Mouse (Mus musculus) limb, embryonic 14.5 days (tissue): ENCODE results near the gene Rgma. TPM values are rescaled to one million over a fixed set of nuclear protein-coding genes. Genes with fewer than 3 reads are reported as not detected.

Experiments used
- ATAC-seq: fragments of 200-750 bp; cut with Nextera tagmentation; 2 replicates; pipeline ENCODE4 v1.8.0; 2017; ENCODE audit warnings: low read depth, moderate number of reproducible peaks, moderate TSS enrichment; ENCODE audit not compliant: low FRiP score
- DNase-seq: peaks from one replicate; pipeline ENCODE4 v3.0.0-alpha.2; 2015; ENCODE audit warnings: low spot score
- H3K27ac ChIP-seq: fragments of 300-500 bp; sonication (generic); replicated peaks from 2 replicates; pipeline ENCODE4 v1.5.1; 2014; ENCODE audit warnings: low read depth, mild to moderate bottlenecking, low read length, moderate library complexity, mixed read lengths
- H3K27me3 ChIP-seq: fragments of 300-500 bp; sonication (generic); 2 replicates; pipeline ENCODE4 v1.6.1; 2014; ENCODE audit warnings: low read length, mixed read lengths; ENCODE audit not compliant: control insufficient read depth, insufficient read depth
- H3K36me3 ChIP-seq: fragments of 300-500 bp; sonication (generic); 2 replicates; pipeline ENCODE4 v1.6.1; 2014; ENCODE audit warnings: mild to moderate bottlenecking, low read length, moderate library complexity, mixed read lengths; ENCODE audit not compliant: control insufficient read depth, insufficient read depth
- H3K4me1 ChIP-seq: fragments of 300-500 bp; sonication (generic); 2 replicates; pipeline ENCODE4 v1.6.1; 2014; ENCODE audit warnings: antibody characterized with exemption, low read length, mixed read lengths; ENCODE audit not compliant: control insufficient read depth, insufficient read depth
- H3K4me2 ChIP-seq: fragments of 300-500 bp; sonication (generic); replicated peaks from 2 replicates; pipeline ENCODE4 v1.6.1; 2014; ENCODE audit warnings: low read depth, mild to moderate bottlenecking, low read length, moderate library complexity; ENCODE audit not compliant: severe bottlenecking
- H3K4me3 ChIP-seq: fragments of 300-500 bp; sonication (generic); replicated peaks from 2 replicates; pipeline ENCODE4 v1.5.1; 2014; ENCODE audit warnings: low read length
- H3K9ac ChIP-seq: fragments of 300-500 bp; sonication (generic); 2 replicates; pipeline ENCODE4 v1.6.1; 2014; ENCODE audit warnings: mild to moderate bottlenecking, low read depth, low read length, moderate library complexity; ENCODE audit not compliant: severe bottlenecking
- H3K9me3 ChIP-seq: fragments of 300-500 bp; sonication (generic); 2 replicates; pipeline ENCODE4 v1.6.1; 2016; ENCODE audit warnings: low read length; ENCODE audit not compliant: control insufficient read depth
- POLR2A ChIP-seq: fragments of 200-500 bp; IDR thresholded peaks from 2 replicates; pipeline ENCODE4 v1.8.0; 2012; ENCODE audit warnings: inconsistent platforms, mild to moderate bottlenecking, moderate library complexity, borderline replicate concordance; ENCODE audit not compliant: insufficient read depth, insufficient read length; ENCODE audit errors: extremely low read depth
- WGBS: fragments of 180-500 bp; shearing (Covaris S2); extraction: QIAGEN DNeasy Blood & Tissue Kit; methylation state at CpG from one replicate; pipeline ENCODE4 v1.1.7; 2014; 5-methylcytosine and 5-hydroxymethylcytosine counted together
- polyA plus RNA-seq, 2 experiments: library from polyadenylated mRNA; depleted of rRNA in 1 of 2; stranded (reverse) in 1 of 2; unstranded in 1 of 2; fragments of >200 nt; fragmentation: Nextera tagmentation in 1 of 2; extraction: Ambion mirVana in 1 of 2; gene quantifications; 2 replicates each; pipeline versions ENCODE4 v1.2.1 to v1.2.3; 2012 to 2014

Gene Rgma
- polyA plus RNA-seq, 2 experiments = 23.5 to 49.1 TPM

DNA sequence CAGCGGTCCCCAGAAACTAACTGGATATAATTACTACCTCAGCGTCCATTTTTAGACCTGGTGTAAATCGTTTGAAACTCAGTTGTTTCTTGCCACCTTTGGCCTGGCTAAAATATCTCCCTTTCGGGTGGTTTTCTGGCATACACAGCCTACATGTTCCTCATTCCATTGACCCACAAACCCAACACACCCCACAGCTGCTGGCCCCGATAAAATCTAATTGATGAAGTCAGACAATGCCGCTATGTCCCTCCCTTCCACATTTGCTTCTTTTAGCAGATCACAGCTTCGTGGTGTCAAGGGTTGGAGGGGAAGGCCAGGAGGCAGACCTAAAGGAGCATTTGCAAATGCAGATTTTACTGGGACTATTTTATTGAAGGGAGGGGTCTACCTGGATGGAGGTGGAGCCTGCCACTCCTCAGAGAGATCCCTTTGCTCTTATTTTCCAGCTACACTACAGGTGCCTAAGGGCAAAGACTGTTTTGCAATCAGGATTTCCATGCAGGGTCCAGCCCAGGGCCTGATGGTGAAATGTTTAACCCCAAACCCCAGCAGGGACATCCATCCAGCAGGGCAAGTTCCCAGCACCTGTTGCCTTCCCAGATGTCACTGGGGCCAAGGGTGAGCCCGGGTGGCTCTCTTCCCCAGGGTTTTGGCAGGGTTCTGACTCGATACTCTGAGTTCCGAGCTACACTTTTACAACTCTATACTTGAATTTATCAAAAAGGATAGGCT lies 3.6 kb upstream of the Rgma start:
- H3K4me3 ChIP-seq = peak overlapping the region; percentile 30
- TF ChIP-seq POLR2A = no peak
- peak overlapping the region; percentile 59 for H3K4me2 ChIP-seq
- H3K36me3 ChIP-seq = no peaks in the 10 kb centered on the region
- DNase-seq (no peak), ATAC-seq (no peak)
- no peak overlapping the region; the same call in 1 of the 2 replicates for H3K9ac ChIP-seq
- peaks cover 27% of the 10 kb centered on the region for H3K27me3 ChIP-seq
- H3K27ac ChIP-seq = no peak overlapping the region
- H3K9me3 ChIP-seq = no peaks in the 10 kb centered on the region
- peaks cover 25% of the 10 kb centered on the region for H3K4me1 ChIP-seq
- WGBS = 33% methylated on average over 10 of the region's 10 CpGs

DNA sequence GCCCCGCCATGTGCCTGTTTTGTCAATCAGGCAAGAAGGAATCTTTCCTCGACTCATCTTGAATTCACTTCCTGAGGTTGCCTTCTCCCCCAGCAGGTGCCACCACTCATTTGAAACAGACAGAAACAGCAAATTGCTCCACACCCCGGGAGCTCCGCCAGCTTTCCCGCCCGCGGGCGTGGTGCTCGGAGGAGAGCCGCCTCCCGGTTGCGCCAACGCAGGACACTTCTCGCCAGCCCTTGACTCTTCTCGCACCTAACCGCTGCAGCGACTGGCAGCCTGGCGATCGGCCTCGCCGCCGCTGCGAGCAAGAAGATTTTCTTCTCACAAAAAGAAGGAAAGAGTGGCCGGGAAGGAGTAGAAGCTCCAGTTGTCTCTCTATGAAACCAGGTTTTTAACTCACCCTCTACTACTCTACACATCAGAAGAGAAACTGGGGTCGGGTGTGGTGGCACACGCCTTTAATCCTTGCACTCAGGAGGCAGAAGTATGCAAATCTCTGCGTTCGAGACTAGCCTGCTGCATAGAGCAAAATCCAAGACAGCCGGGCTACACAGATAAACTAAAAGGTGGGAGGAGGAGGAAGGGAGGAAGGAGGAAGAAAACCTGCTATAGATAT lies 2.8 kb upstream of the Rgma start:
- ATAC-seq (no peak), DNase-seq (peak; percentile 38)
- Histone ChIP-seq H3K9me3 (no peaks in the 10 kb centered on the region), H3K27ac (no peak overlapping the region), H3K4me3 (peak overlapping the region; percentile 30), H3K4me1 (peaks cover 27% of the 10 kb centered on the region), H3K4me2 (peak overlapping the region; percentile 59), H3K27me3 (peaks cover 27% of the 10 kb centered on the region), H3K9ac (peak overlapping the region; percentile 39; the same call in 1 of the 2 replicates), H3K36me3 (no peaks in the 10 kb centered on the region)
- no peak for TF ChIP-seq POLR2A
- WGBS = 2% methylated on average over 29 of the region's 29 CpGs

DNA sequence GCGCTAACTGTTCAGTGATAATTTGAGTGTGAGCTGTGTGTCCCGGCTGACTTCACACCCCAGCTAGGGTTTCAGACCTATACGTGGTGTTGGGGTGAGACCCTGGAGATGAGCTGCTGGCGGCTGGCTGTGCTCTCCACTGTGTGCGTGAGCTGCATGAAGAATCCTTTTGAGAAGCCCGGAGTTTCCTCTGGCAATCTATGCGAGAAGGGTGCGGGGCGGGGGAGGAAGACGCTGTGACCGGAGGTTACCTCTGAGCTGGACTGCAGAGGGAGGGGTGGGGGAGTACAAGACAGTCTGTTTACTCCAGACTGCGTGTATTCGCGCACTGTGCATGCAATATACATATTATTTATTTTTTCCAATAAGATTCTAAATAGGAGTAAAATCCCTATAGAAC lies 582 bp upstream of the Rgma start:
- no peak for TF ChIP-seq POLR2A
- WGBS = under 1% methylated on average over 13 of the region's 14 CpGs
- peak; percentile 47; the same call in 1 of the 2 replicates for ATAC-seq
- H3K4me2 ChIP-seq = peak overlapping the region; percentile 94
- H3K4me3 ChIP-seq = peak overlapping the region; percentile 69
- no peaks in the 10 kb centered on the region for H3K36me3 ChIP-seq
- peaks cover 33% of the 10 kb centered on the region for H3K27me3 ChIP-seq
- H3K9ac ChIP-seq = no peak overlapping the region
- peak; percentile 32 for DNase-seq
- H3K9me3 ChIP-seq = no peaks in the 10 kb centered on the region
- H3K27ac ChIP-seq = no peak overlapping the region
- peaks cover 30% of the 10 kb centered on the region for H3K4me1 ChIP-seq

DNA sequence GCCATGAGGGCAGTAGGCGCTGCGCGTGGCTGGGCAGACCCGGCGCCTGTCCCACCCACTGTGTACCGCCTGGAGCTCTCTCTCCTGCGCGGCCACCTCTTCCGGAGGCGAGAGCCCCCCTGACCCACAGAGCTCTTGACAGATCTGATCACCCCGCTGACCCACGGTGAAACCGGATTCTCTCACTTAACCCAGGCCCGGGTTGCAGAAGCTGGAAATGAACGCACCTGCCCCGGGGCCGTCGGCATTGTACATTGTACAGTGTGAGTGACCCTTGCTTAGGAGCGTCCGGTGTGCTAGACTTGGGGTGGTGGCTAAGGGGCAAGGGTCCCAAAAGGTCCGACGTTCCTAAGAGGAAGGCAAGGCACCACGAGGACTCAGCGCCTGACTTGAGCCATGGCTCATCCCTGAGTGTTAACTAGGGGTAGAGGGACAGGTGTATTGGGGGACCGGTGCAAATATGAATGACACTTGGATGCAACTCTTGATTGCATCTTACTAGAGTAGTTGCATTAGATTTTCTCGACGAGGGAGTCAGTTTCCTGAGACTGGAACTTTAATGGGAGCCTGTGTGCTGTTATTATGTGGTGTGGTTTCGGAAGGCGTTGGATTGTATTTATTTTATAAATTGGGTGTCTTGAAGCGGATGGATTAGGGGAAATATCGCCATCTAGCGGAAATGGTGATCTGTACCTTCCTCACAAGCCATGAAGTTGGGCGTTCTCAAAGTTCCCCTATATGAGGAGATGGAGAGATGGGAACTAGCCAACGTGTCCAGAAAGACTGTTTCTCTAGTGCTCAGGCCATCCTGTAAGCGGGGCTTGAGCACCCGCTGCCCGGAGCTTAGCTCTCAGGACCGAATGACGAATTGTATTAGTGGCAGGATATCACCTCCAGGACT lies 1.0 kb downstream of the Rgma start:
- no peaks in the 10 kb centered on the region for H3K9me3 ChIP-seq
- no peaks in the 10 kb centered on the region for H3K36me3 ChIP-seq
- peaks cover 30% of the 10 kb centered on the region for H3K4me1 ChIP-seq
- H3K27me3 ChIP-seq = peaks cover 29% of the 10 kb centered on the region
- H3K4me2 ChIP-seq = peak overlapping the region; percentile 94
- H3K4me3 ChIP-seq = peak overlapping the region; percentile 69
- peak overlapping the region; percentile 71 for H3K9ac ChIP-seq
- WGBS = 1% methylated on average over 39 of the region's 39 CpGs
- ATAC-seq (peak; percentile 42; the same call in 1 of the 2 replicates), DNase-seq (peak; percentile 96)
- TF ChIP-seq POLR2A = no peak
- peak overlapping the region; percentile 69 for H3K27ac ChIP-seq

DNA sequence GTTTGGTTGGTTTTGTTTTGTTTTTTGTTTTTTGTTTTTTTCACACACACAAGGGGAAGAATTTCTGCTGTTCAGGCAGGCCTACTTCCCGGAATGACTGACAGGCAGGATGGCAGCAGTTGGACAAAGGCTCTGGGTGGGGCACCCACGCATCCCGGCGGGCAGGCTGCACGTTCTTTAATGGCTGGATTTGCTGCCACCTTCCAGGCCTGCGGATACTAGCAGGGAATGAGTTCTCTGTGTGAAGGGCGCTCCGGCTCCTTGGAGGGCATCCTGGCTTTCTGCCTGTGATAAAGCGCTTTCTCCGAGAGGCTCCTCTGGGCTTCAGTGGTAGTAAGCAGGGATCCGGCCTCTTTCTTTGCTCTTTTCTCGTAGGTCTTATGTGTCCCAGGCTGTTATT lies 2.0 kb downstream of the Rgma start:
- peak overlapping the region; percentile 69 for H3K4me3 ChIP-seq
- no peaks in the 10 kb centered on the region for H3K36me3 ChIP-seq
- no peak for TF ChIP-seq POLR2A
- H3K27ac ChIP-seq = no peak overlapping the region
- peaks cover 24% of the 10 kb centered on the region for H3K4me1 ChIP-seq
- ATAC-seq (no peak), DNase-seq (no peak)
- H3K9me3 ChIP-seq = no peaks in the 10 kb centered on the region
- peak overlapping the region; percentile 13; the same call in 1 of the 2 replicates for H3K9ac ChIP-seq
- H3K27me3 ChIP-seq = peaks cover 19% of the 10 kb centered on the region
- WGBS = 61% methylated on average over 12 of the region's 12 CpGs
- H3K4me2 ChIP-seq = peak overlapping the region; percentile 94
